Mouse (Mus musculus) liver, embryonic 11.5 days (tissue): Measurements from ENCODE around the gene Efhd2. TPM values are rescaled to one million over a fixed set of nuclear protein-coding genes. Genes with fewer than 3 reads are reported as not detected.

Experiments
- ATAC-seq: fragments of 200-750 bp; cut with Nextera tagmentation; replicated peaks from 2 replicates; pipeline ENCODE4 v1.8.0; 2017; ENCODE audit warnings: moderate number of reproducible peaks, mild to moderate bottlenecking, moderate TSS enrichment, moderate library complexity; ENCODE audit not compliant: low FRiP score
- DNase-seq: peaks from one replicate; pipeline ENCODE4 v3.0.0-alpha.2; 2017; ENCODE audit warnings: low spot score
- H3K27ac ChIP-seq: fragments of 300-500 bp; sonication (generic); 2 replicates; pipeline ENCODE4 v1.5.1; 2014; ENCODE audit warnings: mild to moderate bottlenecking, low read depth, low read length, control low read depth
- H3K27me3 ChIP-seq: fragments of 300-500 bp; sonication (generic); replicated peaks from 2 replicates; pipeline ENCODE4 v1.6.1; 2014; ENCODE audit warnings: low read length, mixed read lengths; ENCODE audit not compliant: control insufficient read depth, insufficient read depth
- H3K36me3 ChIP-seq: fragments of 300-500 bp; sonication (generic); 2 replicates; pipeline ENCODE4 v1.6.1; 2014; ENCODE audit warnings: mild to moderate bottlenecking, low read length, moderate library complexity, mixed read lengths; ENCODE audit not compliant: control insufficient read depth, insufficient read depth
- H3K4me1 ChIP-seq: fragments of 300-500 bp; sonication (generic); replicated peaks from 2 replicates; pipeline ENCODE4 v1.6.1; 2014; ENCODE audit warnings: low read length, mixed read lengths; ENCODE audit not compliant: control insufficient read depth, insufficient read depth
- H3K4me2 ChIP-seq: fragments of 300-500 bp; sonication (generic); 2 replicates; pipeline ENCODE4 v1.6.1; 2014; ENCODE audit warnings: mild to moderate bottlenecking, control low read depth, moderate library complexity
- H3K4me3 ChIP-seq: fragments of 300-500 bp; sonication (generic); 2 replicates; pipeline ENCODE4 v1.5.1; 2014; ENCODE audit warnings: low read depth, low read length, control low read depth
- H3K9ac ChIP-seq: fragments of 300-500 bp; sonication (generic); 2 replicates; pipeline ENCODE4 v1.6.1; 2014; ENCODE audit warnings: low read depth, low read length, control low read depth
- H3K9me3 ChIP-seq: fragments of 300-500 bp; sonication (generic); 2 replicates; pipeline ENCODE4 v1.6.1; 2016; ENCODE audit warnings: low read length, inconsistent platforms, mixed read lengths; ENCODE audit not compliant: control insufficient read depth
- WGBS: fragments of 180-500 bp; shearing (Covaris S2); extraction: QIAGEN DNeasy Blood & Tissue Kit; methylation state at CpG from one replicate; pipeline ENCODE4 v1.1.7; 2014; 5-methylcytosine and 5-hydroxymethylcytosine counted together
- polyA plus RNA-seq: library from polyadenylated mRNA; unstranded; fragments of >200 nt; fragmentation: Nextera tagmentation; extraction: Ambion mirVana; gene quantifications from 2 replicates; pipeline ENCODE4 v1.2.1, GENCODE M21; 2014

The Efhd2 gene
- polyA plus RNA-seq, 1 experiment from 2014 or later: 69.1 TPM

DNA sequence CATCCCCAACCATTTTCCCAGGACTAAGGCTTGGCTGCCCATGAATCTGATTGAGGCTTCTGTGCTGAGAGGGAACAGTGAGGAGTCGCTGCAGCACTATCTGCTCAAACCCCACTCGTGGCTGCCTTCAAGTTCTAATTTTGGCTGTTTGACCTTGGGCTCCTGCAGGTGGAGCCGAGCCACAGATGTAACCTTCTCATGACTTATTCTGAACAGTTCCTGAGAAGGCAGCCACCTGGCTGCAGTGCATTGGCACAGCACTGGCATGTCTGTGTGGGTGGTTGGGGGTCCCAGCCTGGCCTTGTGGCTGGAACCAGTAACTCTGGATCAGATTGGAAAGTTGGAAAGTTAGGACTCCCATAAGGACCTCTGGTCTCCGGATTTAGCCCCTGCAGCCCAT, 46.5 kb downstream of the Efhd2 start:
- Histone ChIP-seq H3K27ac (no peak overlapping the region), H3K9me3 (no peaks in the 10 kb centered on the region), H3K4me1 (no peaks in the 10 kb centered on the region), H3K4me2 (no peak overlapping the region), H3K9ac (no peak overlapping the region), H3K4me3 (no peak overlapping the region), H3K36me3 (no peaks in the 10 kb centered on the region), H3K27me3 (no peaks in the 10 kb centered on the region)
- 64% methylated on average over 4 of the region's 4 CpGs for WGBS
- DNase-seq: no peak
- no peak for ATAC-seq

DNA sequence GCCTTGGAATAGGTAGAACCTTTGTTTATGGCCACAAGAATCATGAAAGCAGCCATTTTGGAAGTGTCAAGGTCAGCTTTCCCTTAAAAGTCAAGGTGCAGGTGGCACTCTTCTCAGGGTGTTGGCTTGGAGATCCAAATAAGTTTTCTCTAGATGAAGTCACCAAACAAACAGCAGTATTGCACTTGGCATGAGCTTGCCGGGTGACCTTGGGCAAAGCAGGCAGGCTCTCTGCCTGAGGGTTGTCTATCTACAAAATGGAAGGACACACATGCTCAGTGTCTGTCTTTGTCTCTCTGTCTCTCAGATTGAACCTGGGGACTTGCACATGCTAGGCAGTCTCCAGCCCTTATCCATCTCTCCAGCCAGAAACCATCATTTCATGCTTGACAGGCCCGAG, 47.3 kb downstream of the Efhd2 start:
- Histone ChIP-seq H3K9me3 (no peaks in the 10 kb centered on the region), H3K4me1 (no peaks in the 10 kb centered on the region), H3K27me3 (no peaks in the 10 kb centered on the region), H3K4me2 (no peak overlapping the region), H3K36me3 (no peaks in the 10 kb centered on the region), H3K9ac (no peak overlapping the region), H3K4me3 (no peak overlapping the region), H3K27ac (no peak overlapping the region)
- DNase-seq (no peak), ATAC-seq (no peak)
- 79% methylated on average over 2 of the region's 2 CpGs for WGBS

DNA sequence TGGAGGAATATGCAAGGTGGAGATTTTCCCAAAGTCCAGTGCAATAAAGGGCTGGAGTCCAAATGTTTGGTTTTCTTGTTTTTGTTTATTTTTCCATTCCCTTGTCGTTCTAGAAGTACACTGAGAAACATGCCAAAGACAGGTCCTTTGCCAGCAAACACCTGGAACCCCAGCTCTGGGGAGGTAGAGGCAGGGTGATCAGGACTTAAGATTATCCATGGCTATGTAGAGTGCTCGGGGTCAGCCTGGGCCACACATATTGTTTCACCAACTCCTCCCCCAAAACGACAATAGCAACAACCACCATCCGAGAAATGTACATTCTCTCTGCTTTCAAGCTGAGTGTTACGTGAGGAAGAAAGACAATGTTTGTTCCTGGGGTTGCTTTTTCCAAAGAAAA, 48.7 kb downstream of the Efhd2 start, which contains the start of gene Cela2a:
Gene Cela2a, minus strand, starts transcription at position 101 of the 400 bp plus-strand sequence.
- ATAC-seq: no peak
- Histone ChIP-seq H3K4me3 (no peak within 1 kb of the TSS), H3K27me3 (no peaks in the 10 kb centered on the region), H3K9me3 (no peaks in the 10 kb centered on the region), H3K4me2 (no peak within 1 kb of the TSS), H3K4me1 (no peaks in the 10 kb centered on the region), H3K9ac (no peak within 1 kb of the TSS), H3K27ac (no peak within 1 kb of the TSS), H3K36me3 (no peaks in the 10 kb centered on the region)
- no peak for DNase-seq
- 64% methylated on average over 5 of the region's 5 CpGs for WGBS

DNA sequence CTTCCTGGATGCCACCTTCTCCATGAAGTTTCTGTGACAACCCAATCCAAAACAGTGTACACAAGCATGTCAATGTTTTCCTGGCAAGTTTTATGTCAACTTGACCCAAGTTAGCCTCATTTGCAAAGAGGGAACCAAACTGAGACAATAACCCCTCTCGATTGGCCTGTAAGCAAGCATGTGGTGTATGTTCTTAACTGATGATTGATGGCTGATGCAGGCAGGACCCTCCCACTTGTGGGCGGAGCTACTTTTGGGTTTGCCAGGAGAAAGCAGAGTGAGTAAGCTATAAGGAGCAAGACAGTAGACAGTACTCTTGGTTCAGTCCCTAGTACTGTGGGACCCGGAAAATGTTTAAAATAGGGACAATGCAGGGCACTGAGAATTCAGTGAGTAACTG, 51.7 kb downstream of the Efhd2 start:
- Histone ChIP-seq H3K27me3 (no peaks in the 10 kb centered on the region), H3K27ac (no peak overlapping the region), H3K4me1 (no peaks in the 10 kb centered on the region), H3K9ac (no peak overlapping the region), H3K9me3 (no peaks in the 10 kb centered on the region), H3K4me3 (no peak overlapping the region), H3K4me2 (no peak overlapping the region), H3K36me3 (no peaks in the 10 kb centered on the region)
- ATAC-seq (peak; percentile 75; the same call in 1 of the 2 replicates), DNase-seq (peak; percentile 46)
- 50% methylated on average over 3 of the region's 3 CpGs for WGBS

DNA sequence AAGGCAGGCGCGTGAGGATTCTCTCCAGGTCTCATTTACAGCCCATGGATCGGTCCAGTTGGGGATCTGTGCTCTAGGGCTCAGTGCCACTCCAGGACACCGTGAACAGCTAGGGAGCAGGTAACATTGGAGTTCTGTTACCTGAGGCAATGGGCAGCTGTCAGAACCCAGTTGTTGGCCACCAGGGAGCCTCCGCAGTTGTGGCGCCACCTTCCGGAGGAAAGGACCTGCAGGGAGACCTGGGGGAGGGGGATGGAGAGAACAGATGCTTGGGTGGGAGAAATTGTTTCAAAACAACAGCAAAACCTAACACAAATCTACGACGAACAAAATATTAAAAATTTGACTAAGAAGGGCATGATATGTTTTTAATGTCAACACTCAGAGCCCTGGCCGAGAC, 52.6 kb downstream of the Efhd2 start:
- no peak overlapping the region for H3K4me2 ChIP-seq
- ATAC-seq (no peak), DNase-seq (no peak)
- H3K4me1 ChIP-seq: no peaks in the 10 kb centered on the region
- no peaks in the 10 kb centered on the region for H3K27me3 ChIP-seq
- no peaks in the 10 kb centered on the region for H3K36me3 ChIP-seq
- 67% methylated on average over 10 of the region's 10 CpGs for whole genome bisulfite sequencing
- no peaks in the 10 kb centered on the region for H3K9me3 ChIP-seq
- no peak overlapping the region for H3K9ac ChIP-seq
- no peak overlapping the region for H3K27ac ChIP-seq
- no peak overlapping the region for H3K4me3 ChIP-seq

DNA sequence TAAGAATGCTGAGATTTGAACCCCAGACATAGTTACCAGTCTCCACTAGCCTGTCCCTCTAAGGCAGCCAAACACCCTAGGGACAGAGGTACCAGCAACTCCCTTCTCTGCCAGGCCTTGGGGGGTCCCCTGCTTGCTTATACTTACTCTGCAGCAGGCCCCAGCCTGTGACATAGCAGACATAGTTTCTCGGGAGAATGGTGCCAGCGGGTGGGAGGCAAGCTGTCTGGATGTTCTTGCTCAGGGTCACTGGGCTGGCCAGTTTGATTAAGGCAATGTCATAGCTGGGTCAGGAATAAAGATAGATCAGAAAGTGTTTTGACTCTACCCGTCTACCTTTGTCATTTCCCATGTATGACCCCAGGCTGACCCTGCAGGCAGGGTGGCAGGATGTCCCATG, 53.5 kb downstream of the Efhd2 start:
- no peaks in the 10 kb centered on the region for H3K36me3 ChIP-seq
- no peaks in the 10 kb centered on the region for H3K9me3 ChIP-seq
- no peak overlapping the region for H3K27ac ChIP-seq
- H3K27me3 ChIP-seq: no peaks in the 10 kb centered on the region
- H3K4me1 ChIP-seq: no peaks in the 10 kb centered on the region
- DNase-seq: no peak
- no peak overlapping the region for H3K4me3 ChIP-seq
- no peak overlapping the region for H3K4me2 ChIP-seq
- ATAC-seq: no peak
- 66% methylated on average over 3 of the region's 3 CpGs for WGBS
- H3K9ac ChIP-seq: no peak overlapping the region

DNA sequence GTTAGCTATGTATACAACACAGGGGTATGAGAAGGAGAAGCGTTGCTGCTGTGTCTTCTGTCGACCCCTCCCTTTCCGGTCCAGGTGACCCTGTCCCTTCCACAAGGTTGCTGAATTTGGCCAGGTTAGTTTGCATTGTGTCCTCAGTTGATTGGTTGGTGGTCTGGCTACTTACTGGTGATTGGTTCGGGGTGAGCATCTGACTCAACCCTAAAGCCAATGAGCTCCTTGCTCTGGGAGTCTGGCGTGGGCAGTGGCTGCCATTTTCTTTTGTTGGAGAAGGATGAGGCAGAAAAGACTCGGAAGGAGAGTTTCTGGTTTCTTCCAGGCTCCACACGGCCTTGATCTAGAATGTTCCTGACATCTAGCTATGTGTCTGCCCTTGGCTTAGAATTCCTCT, 55.4 kb downstream of the Efhd2 start:
- H3K36me3 ChIP-seq: no peaks in the 10 kb centered on the region
- H3K4me1 ChIP-seq: no peaks in the 10 kb centered on the region
- H3K9ac ChIP-seq: no peak overlapping the region
- DNase-seq: no peak
- H3K27me3 ChIP-seq: no peaks in the 10 kb centered on the region
- no peak overlapping the region for H3K4me2 ChIP-seq
- no peak overlapping the region for H3K4me3 ChIP-seq
- no peak overlapping the region for H3K27ac ChIP-seq
- H3K9me3 ChIP-seq: no peaks in the 10 kb centered on the region
- 86% methylated on average over 7 of the region's 7 CpGs for WGBS
- ATAC-seq: no peak

DNA sequence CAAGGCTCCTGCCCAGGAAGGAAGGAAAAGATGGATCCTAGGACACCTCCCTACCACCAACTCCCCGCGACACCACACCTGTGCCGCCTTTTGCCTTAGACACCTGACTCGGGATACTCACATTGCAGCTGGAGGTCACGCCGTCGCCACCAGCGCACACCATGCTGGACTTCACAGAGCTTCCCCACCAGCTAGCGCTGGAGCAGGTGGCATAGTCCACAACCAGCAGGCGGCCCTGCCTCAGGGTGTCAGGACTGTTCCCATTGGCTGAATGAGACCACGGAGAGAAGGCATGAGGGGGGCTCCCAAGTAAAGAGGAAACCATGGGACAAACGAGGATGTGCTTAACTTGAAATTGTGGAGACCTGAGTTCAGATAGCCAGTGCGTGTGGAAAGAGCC, 55.9 kb downstream of the Efhd2 start:
- H3K27ac ChIP-seq: no peak overlapping the region
- DNase-seq (no peak), ATAC-seq (no peak)
- no peaks in the 10 kb centered on the region for H3K27me3 ChIP-seq
- no peak overlapping the region for H3K4me2 ChIP-seq
- H3K36me3 ChIP-seq: no peaks in the 10 kb centered on the region
- no peaks in the 10 kb centered on the region for H3K4me1 ChIP-seq
- WGBS: 83% methylated on average over 13 of the region's 13 CpGs
- no peaks in the 10 kb centered on the region for H3K9me3 ChIP-seq
- no peak overlapping the region for H3K9ac ChIP-seq
- no peak overlapping the region for H3K4me3 ChIP-seq

DNA sequence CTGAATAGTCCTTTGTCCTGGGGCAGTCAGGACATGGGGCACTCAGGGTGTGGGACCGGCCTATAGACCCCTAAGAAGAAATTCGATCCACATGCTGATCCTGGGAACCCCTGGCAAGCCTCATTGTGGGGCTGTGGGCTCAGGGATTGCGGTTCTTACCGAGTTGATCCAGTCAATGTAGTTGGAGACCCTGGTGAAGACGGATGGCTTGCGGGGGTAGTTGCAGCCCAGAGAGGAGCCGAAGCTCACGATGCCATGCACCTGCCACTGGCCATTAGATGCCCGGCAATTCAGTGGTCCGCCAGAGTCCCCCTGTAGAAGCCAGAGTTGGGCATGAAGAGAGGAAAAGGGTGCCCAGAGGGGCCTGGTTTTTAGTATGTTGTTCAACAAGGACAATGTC, 57.0 kb downstream of the Efhd2 start:
- no peaks in the 10 kb centered on the region for H3K36me3 ChIP-seq
- H3K27me3 ChIP-seq: no peaks in the 10 kb centered on the region
- H3K4me2 ChIP-seq: no peak overlapping the region
- no peaks in the 10 kb centered on the region for H3K9me3 ChIP-seq
- no peaks in the 10 kb centered on the region for H3K4me1 ChIP-seq
- DNase-seq (no peak), ATAC-seq (no peak)
- no peak overlapping the region for H3K9ac ChIP-seq
- 80% methylated on average over 10 of the region's 10 CpGs for WGBS
- H3K27ac ChIP-seq: no peak overlapping the region
- no peak overlapping the region for H3K4me3 ChIP-seq
